Mouse (Mus musculus) kidney, postnatal 14 days (tissue): ENCODE data around the gene Uso1.
"Not testable (repeated sequence)": the region's sequence is repeated elsewhere in the genome, so short reads cannot be mapped to it uniquely, and the experiment has no call there.

Experiments used
- DNase-seq: peaks from one replicate; pipeline ENCODE4 v3.0.0; 2022; ENCODE audit warnings: mixed read lengths

Gene Uso1

DNA sequence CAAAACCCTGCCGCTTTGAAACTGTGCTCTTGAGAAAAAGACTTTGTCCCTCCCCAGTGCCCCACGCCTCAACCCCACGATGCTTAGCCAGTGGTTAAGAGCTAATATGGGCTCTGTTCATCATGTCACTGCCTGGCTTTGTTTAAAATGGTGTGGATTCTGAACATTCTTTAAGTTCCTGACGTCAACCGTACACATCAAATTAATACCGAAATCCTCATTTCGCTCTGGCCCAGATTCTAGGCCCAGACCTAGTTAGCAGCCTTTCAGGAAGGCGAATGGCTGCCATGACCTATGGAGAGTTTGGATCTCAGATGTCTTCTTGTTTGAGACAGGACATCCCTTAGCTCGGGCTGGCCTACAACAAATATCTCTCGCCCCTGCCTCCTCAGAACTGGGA, 10.0 kb upstream of the Uso1 start:
- no peak for DNase-seq

DNA sequence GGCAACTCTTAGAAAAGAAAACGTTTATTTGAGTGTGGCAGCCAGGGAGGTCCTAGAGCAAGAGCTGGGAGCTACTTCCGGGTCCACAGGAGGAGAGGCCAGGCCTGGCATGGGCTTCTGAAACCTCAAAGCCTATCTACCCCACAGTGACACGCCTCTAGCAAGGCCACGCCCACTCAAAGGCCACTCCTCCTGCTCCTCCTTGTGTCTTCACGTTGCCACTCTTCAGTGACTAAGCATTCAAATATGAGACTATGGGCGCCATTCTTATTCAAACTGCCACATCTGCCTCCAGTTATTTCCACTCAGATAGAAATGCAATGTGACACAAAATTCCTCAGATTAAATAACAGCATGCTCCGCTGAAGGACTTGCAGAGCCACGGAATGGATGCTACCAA, 9.2 kb upstream of the Uso1 start:
- peak; percentile 35 for DNase-seq

DNA sequence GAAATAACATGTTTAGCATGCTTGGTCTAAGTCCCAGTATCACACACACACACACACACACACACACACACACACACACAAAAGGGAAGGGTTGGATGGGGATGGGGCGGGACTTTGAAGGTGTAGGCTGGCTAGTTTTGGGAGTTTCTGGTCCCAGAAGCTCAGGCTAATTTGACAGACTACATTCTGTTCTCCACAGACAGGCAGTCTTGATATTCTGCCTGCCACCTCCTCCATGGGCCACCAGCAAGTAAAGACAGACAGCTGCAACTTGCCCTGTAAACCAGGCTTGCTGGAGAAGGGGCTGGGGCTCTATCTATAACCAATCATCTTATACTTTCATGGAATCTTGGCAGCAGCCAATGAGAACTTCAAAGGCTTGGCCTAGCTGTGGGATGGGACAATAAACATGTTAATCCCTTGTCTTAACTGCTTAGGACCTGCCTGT, 8.4 kb upstream of the Uso1 start:
- DNase-seq, result no peak

DNA sequence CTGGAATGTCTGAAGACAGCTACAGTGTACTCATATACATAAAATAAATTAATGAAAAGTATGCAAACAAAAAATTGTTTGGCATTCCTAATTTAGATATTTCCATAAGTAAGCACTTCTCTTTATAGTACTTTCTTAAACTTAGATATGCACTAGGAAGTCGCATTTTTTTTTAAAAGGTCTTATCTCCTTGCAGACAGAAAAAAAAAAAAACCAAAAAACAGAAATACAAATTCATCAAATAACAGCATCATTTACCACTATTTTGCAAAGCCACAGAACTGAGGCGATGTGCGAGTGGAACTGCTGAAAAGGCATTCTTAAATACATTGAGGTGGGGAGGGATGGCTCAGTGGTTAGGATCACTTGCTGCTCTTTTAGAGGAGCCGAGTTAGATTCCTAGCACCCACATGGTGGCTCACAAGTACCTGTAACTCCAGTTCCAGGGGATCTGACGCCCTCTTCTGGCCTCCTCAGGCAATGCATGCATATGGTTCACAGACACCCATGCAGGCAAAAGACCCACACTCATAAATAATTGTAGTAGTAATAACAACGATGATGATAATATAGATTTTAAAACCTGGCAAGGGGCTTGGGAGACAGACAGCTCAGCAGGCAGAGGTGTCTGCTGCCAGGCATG, 7.6 kb upstream of the Uso1 start:
- DNase-seq, result no peak

DNA sequence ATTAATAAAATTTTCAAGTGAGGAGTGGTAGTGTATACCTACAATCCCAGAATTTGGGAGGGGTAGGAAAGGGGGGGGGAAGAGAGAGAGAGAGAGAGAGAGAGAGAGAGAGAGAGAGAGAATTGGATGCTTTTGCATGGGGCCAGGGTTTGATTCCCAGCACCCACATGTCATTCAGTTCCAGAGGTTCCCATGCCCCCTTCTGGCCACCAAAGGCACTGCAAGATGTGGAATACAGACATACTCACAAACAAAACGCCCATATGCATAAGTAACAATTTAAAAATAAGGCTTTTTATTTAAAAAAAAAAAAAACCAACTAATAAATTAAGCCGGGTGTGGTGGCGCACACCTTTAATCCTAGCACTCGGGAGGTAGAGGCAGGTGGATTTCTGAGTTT, 5.6 kb upstream of the Uso1 start:
- DNase-seq, result no peak

DNA sequence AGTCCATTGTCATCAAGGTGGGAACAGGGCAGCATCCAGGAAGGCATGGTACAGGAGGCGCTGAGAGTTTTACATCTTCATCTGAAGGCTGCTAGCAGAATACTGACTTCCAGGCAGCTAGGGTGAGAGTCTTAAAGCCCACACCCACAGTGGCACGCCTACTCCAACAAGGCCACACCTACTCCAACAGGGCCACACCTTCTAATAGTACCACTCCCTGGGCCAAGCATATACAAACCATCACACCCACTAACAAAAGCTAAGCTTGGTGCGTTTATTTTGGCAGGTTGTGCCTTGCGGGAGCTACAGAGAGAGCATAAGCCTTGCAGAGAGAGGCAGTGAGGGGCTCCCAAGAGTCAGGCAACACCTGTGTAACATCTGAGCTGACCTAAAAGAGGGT, 4.7 kb upstream of the Uso1 start:
- not testable (repeated sequence) for DNase-seq

DNA sequence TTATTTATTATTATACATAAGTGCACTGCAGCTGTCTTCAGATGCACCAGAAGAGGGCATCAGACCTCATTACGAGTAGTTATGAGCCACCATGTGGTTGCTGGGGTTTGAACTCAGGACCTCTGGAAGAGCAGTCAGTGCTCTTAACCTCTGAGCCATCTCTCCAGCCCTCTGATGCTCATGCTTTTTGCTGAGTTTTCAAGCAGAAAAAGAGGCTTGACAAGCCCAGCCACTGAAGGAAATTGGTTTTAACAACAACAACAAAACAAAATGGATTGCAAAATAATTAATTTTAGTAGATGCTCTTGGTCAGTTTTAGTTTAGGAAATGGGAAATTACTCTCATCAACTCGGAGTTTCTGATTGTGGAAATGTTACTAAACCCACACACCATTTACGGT, 2.8 kb upstream of the Uso1 start:
- no peak for DNase-seq

DNA sequence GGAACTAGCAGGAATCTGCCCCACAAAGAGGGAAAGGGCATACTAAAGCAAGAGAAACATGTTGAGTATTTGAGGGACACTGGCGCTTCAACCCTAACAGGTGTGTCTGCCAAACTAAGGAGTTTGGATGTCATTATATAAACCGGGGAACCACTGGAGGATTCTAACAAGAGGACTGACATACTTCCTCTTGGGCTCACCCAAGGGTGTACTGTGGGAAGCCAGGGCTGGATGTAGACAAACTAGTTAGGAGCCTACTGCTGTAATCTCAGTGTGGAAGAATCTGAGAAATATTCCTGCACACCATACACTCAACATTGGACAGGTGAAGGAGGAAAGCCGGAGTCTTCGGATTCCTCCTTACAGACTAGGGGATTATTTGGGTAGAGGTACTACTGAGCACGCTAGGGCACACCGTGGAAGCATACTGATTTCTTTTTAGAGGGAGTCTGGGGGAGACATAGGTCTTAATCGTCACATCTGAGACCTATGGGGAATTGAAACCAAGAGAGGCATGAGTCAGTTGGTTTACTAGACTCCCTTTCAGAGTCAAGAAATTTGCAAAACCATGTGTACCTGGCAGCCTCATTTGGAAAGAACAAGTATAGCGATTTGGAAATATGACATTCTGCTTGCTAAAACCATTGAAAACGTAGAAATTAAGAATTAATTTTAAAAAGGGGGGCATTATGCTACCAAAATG, 1.1 kb upstream of the Uso1 start:
- no peak for DNase-seq

DNA sequence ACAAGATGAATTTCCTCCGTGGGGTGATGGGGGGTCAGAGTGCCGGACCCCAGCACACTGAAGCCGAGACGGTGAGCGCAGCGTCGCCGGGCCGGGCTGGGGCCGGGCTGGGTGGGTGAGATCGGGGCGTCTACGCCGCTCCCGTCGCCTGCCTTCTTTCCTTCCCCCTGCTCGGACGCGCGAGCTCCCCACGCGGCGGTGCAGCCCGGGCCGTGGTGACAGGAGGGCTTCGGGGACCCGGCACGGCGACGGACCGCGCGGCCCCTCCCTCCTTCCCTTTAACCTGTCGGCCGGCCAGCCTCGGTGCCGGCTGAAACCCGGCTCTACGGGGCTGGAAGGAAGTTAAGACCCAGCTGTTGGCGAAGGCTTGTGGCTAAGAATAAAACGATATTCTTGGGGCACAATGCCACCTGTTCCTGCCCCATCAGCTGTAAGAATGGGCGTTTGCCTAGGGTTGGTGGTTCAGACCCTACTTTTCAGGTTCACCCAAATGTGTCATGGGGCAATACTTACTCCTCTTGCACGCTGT, 419 bp downstream of the Uso1 start:
- peak; percentile 66 for DNase-seq

DNA sequence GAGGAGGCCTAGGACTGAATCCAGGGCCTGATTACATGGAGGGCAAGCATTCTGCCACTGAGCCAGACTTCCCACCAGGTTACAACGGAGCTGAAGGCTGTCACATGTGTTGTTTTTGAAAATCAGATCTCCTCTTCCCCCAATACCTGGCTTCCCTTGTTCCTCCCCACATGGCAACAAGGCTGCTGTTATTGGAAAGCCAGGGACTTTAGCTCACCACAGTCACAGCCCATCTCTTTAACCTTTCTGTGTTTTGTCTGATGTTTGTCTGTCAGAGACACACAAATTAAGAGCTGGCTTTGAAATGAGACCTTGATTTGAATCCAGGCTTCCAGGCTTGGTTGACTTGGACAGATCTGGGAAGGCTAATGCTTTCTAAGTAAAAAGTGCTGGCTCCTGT, 1.5 kb downstream of the Uso1 start:
- no peak for DNase-seq

DNA sequence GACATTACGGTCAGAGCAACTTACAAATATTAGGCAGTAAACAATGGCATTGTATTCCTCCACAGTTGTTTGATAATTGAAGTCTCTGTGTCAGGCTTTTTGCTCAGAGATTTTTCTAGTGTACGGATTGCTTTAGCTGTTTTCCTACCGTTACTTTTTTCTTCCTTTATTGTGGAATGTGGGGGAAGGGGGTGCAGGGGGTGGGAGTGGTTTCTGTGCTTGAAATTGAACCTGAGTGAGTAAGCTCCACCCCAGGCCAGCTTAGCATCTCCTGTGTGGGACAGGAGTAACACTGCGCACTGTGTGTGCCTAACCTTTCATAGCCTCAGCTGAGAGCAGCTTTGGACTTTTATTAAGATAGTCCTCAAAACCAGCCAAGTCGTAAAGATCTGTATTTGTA, 4.0 kb downstream of the Uso1 start:
- no peak for DNase-seq

DNA sequence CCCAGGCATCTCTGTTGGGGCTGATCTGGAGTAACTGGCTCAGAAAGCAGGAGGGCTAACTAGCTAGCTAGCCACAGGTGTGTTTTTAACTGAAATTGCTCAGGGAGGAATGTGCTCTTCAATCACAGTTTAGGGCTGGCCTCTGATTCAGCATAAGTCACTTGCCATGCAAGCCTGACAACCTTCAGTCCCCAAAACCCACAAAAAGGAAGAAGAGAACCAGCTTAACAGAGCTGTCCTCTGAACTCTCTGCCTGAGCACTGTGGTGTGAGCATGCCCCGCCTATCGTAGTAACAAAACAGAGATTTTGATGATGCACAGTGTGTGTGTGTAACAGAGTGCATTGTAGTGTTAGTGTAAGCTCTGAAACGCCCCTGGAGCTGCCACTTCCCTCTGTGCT, 4.7 kb downstream of the Uso1 start:
- no peak for DNase-seq

DNA sequence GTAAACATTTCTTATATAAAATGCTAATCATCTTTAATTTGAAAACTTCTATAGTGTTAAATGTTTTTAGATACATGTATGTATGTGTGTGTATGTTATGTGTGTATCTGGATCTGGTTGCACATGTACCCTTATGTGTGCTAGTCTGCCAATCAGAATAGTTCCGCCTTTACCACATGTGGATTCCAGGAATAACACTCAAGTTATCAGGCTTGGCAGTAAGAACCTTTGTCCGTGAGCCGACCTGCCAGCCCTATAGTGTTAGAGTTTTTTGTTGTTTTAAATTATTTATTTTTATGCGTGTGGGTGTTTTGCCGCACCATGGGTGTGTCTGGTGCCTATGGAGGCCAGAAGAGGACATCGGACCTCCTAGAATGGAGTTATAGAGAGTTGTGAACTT, 5.9 kb downstream of the Uso1 start:
- DNase-seq, result no peak

DNA sequence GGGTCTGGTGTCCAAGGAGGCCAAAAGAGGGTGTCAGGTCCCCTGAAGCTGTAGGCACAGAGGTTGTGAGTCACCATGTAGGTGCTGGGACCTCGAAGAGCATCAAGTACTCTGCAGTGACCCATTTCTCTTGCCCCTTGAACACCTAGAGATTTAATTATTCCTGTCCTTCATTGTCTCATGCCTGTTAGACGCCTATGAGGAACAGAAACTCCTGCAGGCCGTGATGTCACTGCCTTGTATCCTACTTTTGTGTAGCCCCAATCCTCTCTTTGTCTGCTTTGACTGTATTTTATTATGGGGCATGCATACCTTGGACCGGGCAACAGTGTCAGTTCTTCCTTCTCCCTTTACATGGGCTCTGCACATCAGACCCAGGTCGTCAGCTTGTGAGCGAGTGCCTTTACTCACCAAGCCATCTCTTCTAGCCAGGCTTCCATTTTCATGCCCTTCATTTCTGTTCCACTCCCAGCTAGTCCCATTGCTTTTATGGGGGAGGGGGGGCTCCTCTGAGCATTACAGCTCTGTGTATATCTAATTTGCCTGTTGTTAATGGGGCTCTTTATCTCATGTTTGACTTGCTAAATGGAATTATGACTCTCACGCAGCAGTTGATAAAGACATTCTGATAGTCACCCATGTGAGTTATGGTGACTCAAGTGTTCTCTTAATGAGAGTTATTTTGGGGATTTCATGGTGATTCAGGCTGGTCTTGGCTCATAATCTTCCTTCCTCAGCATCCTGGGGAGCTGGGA, 7.4 kb downstream of the Uso1 start:
- no peak for DNase-seq

DNA sequence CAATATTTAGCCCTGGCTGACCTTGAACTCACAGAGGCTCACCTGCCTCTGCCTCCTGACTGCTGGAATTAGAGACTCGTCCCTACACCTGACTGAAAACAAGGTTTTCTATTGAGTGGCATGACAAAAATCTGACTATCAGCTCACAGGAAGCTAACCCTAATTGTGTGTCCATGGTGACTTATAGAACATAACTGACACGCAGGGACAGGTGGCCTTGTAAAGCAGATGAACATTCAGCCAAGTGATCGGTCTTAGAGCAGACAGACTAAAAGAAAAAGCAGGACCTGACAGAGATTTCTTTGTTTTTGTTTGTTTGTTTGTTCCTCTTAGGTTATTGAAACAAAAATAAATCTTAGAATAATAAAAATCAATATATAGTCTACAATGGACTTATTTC, 10.5 kb downstream of the Uso1 start:
- DNase-seq, result no peak

DNA sequence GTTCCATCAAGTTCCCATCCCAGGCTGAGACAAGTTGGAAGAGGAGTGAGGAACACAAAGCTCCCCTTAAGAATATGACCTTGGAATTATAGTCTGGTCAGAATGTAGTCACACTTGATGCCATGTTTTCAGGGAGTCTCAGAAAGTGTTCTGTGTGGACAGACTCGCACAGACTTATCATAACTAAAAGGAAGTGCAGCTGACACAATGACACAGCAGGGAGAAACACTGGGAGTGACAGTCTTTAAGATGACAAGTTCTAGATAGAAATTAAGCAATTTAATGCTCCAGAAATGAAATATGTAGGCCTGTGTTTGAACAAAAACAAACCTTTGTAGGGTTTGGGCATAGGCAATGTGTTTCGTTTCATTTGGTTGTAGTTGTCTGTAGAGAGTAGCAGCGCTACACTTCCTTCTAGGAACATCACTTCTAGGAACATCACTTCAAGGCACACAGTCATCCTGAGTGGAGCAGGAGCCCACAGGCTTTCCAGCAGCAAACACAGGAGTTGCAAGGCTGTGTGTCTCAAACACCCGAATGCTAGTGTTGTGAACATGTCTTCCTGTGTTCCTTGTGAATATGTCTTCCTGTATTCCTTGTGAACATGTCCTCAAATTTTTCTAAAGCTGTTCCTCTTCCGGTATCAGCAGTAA, 11.7 kb downstream of the Uso1 start:
- no peak for DNase-seq

DNA sequence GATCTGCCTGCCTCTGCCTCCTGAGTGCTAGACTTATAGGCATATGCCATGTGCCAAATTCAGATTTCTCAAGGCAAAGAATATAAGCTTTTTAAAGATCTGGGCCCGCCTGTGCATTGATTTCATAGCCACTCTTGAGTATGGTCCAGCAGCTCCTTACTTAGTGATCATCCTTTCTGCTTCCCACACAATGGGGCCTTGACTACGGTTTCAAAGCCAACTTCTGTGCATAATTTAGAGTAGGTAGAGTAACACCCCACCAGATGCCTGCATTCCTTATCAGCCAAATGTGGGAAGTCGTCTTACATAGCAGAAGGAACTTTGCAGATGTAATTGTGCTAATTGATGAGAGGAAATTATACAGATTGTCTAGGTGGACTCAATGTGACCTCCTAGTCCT, 17.1 kb downstream of the Uso1 start:
- no peak for DNase-seq

DNA sequence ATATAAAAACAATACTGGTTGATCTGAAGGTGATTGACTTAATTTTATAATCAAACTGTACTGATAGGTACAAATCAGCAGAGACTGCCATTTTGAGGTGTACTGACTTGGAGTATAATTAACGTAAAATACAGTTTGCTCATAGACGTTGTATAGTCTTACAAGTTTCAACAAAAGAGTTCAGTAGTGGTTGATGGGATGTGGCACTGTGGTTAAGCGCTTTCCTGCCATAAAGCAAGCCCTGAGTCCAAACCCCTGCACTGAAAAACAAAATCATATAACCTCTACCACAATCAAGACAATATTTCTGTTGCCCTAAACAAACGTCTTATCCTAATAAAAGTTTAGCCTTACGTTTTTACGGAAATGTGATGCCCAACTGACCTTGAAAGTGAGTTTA, 28.2 kb downstream of the Uso1 start:
- DNase-seq, result no peak

DNA sequence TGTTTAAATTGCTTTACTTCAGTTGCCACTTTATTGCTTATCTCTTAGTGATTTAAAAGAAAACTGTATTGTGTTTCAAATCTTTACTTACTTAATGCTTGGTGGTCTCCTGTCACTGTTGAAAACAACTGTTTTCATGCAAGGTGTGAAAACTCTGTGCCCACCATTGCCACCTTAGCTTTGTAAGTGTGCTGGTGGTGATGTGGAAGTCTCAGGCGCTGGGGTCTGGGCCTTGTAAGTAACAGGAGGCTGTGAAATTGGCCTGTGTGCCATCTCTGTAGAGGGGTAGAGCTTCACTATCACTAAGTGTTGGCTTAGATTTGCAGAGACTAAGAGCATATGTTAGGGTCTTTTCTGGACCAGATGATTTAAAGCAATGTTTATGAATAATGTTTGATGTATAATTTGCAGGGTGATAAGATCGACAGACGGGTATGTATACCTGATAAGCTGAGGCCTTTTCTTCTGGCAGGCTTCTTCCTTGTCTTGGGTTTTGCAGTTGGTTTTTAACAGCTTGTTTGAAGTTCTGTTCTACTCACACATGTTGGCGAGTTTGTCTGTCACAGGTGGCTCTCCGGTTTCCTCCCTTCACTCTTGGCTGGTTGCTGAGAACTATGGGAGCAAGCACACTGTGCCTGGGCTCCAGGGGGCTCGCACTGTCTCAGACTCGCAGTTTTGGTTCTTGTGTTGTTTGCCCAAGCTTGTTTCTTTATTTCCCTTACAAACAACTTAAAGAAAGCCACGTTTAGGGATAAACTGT, 45.5 kb downstream of the Uso1 start:
- DNase-seq, result no peak

DNA sequence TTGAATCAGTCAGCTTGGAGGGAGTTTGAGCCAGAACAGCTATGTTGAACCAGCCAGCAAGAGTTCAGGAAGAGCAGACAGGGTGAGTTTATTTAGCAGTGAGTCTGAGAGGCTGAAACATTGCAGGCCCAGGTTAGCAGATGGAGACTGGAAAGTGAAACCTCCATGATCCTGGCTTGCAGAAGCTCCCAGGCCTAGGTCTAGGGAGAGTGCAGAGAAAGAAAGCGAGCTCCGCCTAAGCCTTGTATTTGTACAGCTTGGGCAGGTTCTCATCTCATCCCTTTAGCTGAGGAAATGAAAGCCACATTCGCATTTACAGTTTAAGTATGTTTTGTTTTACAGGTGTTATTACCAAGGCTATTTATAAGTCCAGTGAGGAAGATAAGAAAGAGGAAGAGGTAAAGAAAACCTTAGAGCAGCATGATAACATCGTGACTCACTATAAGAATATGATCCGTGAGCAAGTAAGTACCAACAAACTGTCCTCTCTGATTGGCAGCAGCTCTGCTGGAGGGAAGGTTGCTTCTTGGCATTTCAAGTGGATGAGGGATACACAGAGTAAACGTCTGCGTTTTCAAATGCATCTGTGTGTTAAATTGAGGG, 51.2 kb downstream of the Uso1 start:
- DNase-seq, result no peak

DNA sequence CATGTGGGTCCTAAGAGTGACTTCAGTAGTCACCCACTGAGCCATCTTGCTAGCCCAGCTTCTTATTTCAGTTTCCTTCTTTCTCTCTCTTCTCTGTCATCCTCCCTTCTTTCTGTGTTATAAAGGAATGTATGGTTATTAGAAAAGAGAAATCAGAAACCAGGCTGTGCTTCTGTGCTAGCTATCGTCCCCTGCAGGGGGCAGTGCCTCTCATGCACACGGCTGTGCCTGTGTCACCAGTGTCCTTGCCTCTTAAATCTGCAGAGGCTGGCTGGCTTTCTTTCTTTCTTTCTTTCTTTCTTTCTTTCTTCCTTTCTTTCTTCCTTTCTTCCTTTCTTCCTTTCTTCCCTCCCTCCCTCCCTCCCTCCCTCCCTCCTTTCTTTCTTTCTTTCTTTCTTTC, 58.0 kb downstream of the Uso1 start:
- DNase-seq, result peak; percentile 48
